In genomic region chr5:145302424-145302823, GRCm38 (mm10) we compare ENCODE assay signal across 29 mouse cellular contexts. TPM values are rescaled to one million over a fixed set of nuclear protein-coding genes. Genes with fewer than 3 reads are reported as not detected.
"Had no signal": no experiment of that assay in that cellular context is flagged by ENCODE, and none has a peak within 500 bp of the region (broad histone marks: within the 10 kb centered on the region; RNA-seq: fewer than 3 reads in every experiment).

No protein-coding gene starts in this region.

- H3K27me3 ChIP-seq: lung, embryonic 15.5 days; megakaryocyte, embryonic 14.5 days; midbrain, embryonic 13.5 days; midbrain, embryonic 15.5 days; neural tube, embryonic 12.5 days had no signal

- H3K9ac ChIP-seq: liver, postnatal 0 days; lung, embryonic 15.5 days; midbrain, embryonic 13.5 days; midbrain, embryonic 15.5 days; neural tube, embryonic 12.5 days had no signal

- H3K4me3 ChIP-seq: lung, embryonic 15.5 days; megakaryocyte, embryonic 14.5 days; midbrain, embryonic 13.5 days; midbrain, embryonic 15.5 days; neural tube, embryonic 12.5 days had no signal

- H3K9me3 ChIP-seq: lung, embryonic 15.5 days; megakaryocyte, embryonic 14.5 days; midbrain, embryonic 13.5 days; midbrain, embryonic 15.5 days; neural tube, embryonic 12.5 days had no signal

- DNase-seq: liver, postnatal 0 days; lung, adult 2 months; lung, postnatal 14 days; lung, postnatal 36 days; retina, postnatal 1 day; right cerebral cortex, adult 18-20 months; right cerebral cortex, postnatal 25 days; right cerebral cortex, postnatal 4 days; spleen, adult 18-20 months; thymus, adult 18-20 months; thymus, postnatal 14 days; thymus, postnatal 36 days had no signal

- H3K36me3 ChIP-seq: lung, embryonic 15.5 days; midbrain, embryonic 13.5 days; midbrain, embryonic 15.5 days; neural tube, embryonic 12.5 days had no signal

- H3K4me1 ChIP-seq: lung, embryonic 15.5 days; megakaryocyte, embryonic 14.5 days; midbrain, embryonic 13.5 days; midbrain, embryonic 15.5 days; neural tube, embryonic 12.5 days had no signal

- H3K27ac ChIP-seq: lung, embryonic 15.5 days; macrophage; midbrain, embryonic 13.5 days; midbrain, embryonic 15.5 days; neural tube, embryonic 12.5 days had no signal

RNA-seq across cellular contexts. Expression of gene Cyp3a57, which starts 42.7 kb away (rescaled TPM):
- total RNA-seq: megakaryocyte progenitor cell, adult 5-6 weeks; midbrain, postnatal 0 days; monocyte, adult 5-6 weeks; neutrophil, adult 5-6 weeks had no signal
- polyA plus RNA-seq: lung, adult 2 months; lung, embryonic 15.5 days; lung, postnatal 0 days; macrophage; midbrain, embryonic 11.5 days; midbrain, embryonic 13.5 days; midbrain, embryonic 15.5 days; midbrain, postnatal 0 days; neural tube, embryonic 12.5 days; neural tube, embryonic 14.5 days; small intestine, adult 2 months; stomach, embryonic 14.5 days; stomach, embryonic 16.5 days; thymus, postnatal 0 days had no signal
